Mouse (Mus musculus): ENCODE measurements around the gene Abl2.

GRCm38 (mm10) chr1:156620951-156621350 lies 62.4 kb downstream of the Abl2 start:
- TF ChIP-seq POLR2A (IDR thresholded peaks at IDR 0.05; ENCODE audit: insufficient read length, low read depth) (no peak), POLR2AphosphoS2 (IDR thresholded peaks at IDR 0.05; ENCODE audit: insufficient read length, low read depth) (no peak), USF1 (IDR thresholded peaks at IDR 0.05; ENCODE audit: low read depth) (no peak), SRF (IDR thresholded peaks at IDR 0.05; ENCODE audit: control insufficient read depth, insufficient read length, low read depth) (no peak)
